Mouse (Mus musculus) right cerebral cortex, postnatal 4 days (tissue): ENCODE data around the gene Uba6.

Experiments
- DNase-seq: peaks from one replicate; pipeline ENCODE4 v3.0.0-alpha.2; 2022

Uba6 gene

DNA sequence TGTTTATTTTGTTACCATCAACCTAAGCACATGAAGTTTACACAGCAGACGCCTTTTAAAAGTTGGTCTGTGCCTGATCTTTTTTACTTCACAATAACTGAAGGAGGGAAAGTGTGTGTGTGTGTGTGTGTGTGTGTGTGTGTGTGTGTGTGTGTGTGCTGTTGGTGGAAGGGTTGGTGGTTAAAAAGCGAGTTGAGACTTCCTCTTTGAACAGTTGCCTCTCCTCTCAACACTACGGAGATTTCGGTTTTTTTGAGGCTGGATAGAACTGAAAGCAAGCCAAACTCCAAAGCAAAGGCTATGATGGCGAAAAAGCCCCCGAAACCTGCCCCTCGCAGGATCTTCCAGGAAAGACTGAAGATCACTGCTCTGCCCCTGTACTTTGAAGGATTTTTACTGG, 101.1 kb downstream of the Uba6 start, which contains the start of gene Stap1:
Gene Stap1, plus strand, starts transcription at position 209 of the 400 bp plus-strand sequence.
- DNase-seq: no peak

DNA sequence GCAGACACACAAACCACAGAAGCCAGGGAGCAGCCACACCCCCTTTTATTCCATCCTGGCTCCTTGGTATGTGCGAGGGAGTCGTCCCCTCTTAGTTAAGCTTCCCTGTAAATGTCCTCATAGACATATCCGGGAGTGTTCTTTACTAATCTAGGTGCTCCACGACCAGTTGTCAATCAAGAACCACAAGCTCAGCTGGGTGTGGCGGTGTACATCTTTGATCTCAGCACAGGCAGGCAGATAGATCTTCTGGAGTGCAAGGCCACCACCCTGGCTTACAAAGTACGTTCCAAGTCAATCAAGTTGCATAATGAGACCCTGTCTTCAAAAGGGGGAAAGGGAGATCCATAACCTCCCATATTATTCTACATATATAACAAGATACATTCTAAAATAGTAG, 103.5 kb downstream of the Uba6 start:
- DNase-seq: no peak

DNA sequence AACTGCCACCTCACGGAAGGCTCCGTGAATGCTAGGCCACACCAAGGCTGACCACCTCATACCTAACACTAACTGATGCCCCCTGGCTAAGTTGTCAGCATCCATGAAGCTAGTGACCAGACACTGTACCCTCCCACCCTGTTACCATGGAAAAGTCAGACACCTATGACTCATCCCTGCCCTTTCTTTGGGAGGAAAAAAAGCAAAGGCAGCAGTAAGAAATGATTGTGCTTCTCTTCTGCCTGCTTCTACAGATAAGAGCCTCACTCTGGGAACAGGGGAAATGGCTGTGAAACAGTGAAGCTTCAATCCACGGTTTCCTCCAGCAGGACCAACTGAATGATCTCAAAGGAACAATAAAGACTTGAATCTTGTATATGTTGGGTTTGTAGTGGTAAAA, 104.2 kb downstream of the Uba6 start:
- DNase-seq: no peak

DNA sequence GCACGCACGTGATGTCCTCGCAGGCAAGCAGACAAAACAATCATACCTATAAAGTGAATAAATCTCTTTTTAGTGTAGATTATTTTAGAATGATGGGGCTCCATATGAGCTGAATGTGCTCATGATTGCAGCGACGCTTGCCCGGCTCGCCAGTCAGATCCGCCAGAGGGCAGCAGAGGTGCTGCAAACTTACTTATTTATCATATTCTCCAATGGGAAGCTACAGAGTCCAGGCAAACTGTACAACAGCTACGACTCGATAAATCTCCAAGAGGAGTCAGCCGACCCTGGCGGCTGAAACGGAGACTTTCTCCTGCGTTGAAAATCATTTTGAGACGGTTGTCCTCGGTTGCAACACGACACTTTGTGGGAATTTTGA, 106.1 kb downstream of the Uba6 start:
- peak; percentile 86 for DNase-seq

DNA sequence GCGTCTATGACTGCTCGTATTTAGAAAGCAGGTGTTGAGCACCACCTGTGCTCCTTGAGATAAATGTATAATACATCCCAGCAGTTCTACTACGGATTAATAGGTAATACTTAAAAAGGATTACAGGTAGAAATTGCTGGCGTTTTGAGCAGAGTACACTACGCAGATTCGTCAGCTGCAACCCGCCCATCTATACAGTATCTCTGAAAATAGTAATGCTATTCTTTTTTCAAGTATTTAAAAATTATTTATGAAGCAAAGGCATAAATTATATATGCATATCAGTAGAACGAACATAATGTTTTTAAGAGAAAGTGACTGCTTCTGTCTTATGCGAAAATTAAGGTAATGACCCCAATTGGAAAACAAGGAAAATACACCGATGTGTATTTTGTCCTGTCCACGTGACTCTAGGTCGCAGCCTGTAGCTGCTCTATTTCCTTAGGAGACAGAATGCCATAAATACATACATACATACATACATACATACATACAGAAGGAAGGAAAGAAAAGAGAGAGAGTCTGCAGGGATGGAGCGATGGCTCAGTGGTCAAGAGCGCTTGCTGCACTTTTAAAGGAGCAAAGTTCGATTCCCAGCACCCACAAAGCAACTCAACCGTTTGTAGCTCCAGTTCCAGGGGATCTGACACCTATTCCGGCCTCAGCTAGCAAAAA, 106.6 kb downstream of the Uba6 start:
- no peak for DNase-seq

DNA sequence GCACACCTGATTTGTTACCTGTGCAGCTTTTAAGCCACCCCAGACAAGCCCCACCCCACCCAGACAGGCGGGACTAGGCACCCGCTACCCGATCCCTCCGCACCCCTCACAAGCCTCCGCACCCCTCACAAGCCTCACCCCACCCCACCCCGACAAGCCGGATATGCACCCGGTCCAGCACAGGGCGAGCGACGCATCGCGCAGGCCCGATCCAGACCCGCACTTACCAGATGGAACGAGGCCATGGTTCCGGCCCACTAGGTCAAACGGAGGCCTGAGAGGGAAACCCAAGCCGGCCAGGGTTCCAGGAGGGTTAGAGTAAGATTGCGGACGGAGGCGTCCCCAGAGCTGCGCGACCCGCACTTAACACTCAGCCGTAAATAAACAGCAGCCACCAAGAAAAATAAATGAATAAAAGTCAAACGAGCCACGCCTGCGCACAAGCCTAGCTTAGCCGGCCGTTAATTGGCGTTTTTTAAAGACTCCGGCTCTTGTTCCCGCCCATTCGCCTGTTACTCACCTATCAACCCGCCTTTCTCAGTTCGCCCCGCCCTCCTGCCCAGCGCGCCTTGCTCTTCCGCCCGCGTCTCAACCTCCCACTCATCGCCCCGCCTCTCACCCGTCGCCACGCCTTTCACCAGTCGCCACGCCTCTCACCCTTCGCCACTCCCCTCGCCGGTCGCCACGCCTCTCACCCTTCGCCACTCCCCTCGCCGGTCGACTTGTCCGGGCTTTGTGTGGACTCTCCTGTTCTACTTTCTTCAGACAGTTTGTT, 107.3 kb downstream of the Uba6 start, which contains the start of gene Cenpc1:
Gene Cenpc1, minus strand, starts transcription at position 483 of the 775 bp plus-strand sequence.
- peak; percentile 87 for DNase-seq

DNA sequence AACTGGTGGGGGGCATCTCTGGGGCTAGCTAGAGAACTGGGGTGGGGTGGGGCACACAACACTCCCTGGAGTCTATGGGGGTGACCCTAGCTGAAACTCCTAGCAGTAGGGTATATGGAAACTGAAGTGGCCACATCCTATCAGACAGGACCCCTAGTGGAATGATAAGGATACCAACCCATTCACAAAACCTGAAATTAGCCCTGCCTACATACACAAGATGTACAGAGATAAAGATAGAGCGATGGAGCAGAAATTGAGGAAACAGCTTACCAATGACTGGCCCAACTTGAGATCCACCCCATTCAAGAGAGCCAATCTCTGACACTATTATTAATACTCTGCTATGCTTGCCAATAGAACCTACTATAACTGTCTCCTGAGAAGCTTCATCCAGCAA, 109.1 kb downstream of the Uba6 start:
- DNase-seq: no peak
